Mouse (Mus musculus) midbrain, embryonic 16.5 days (tissue): ENCODE results near the gene Skap1. TPM values are rescaled to one million over a fixed set of nuclear protein-coding genes. Genes with fewer than 3 reads are reported as not detected.

Experiments
- ATAC-seq: fragments of 200-750 bp; cut with Nextera tagmentation; 2 replicates; pipeline ENCODE4 v1.8.0; 2017; ENCODE audit warnings: moderate TSS enrichment
- H3K27ac ChIP-seq: fragments of 300-500 bp; sonication (generic); 2 replicates; pipeline ENCODE4 v1.5.1; 2014; ENCODE audit warnings: mild to moderate bottlenecking, low read length, mixed read lengths
- H3K27me3 ChIP-seq: fragments of 300-500 bp; sonication (generic); 2 replicates; pipeline ENCODE4 v1.6.1; 2014; ENCODE audit warnings: low read depth, low read length, mixed read lengths; ENCODE audit not compliant: control insufficient read depth, insufficient read depth
- H3K36me3 ChIP-seq: fragments of 300-500 bp; sonication (generic); 2 replicates; pipeline ENCODE4 v1.6.1; 2014; ENCODE audit warnings: mild to moderate bottlenecking, low read length, moderate library complexity, mixed read lengths; ENCODE audit not compliant: control insufficient read depth, insufficient read depth
- H3K4me1 ChIP-seq: fragments of 300-500 bp; sonication (generic); 2 replicates; pipeline ENCODE4 v1.6.1; 2014; ENCODE audit warnings: mild to moderate bottlenecking, low read length, mixed read lengths; ENCODE audit not compliant: control insufficient read depth, insufficient read depth
- H3K4me2 ChIP-seq: fragments of 300-500 bp; sonication (generic); 2 replicates; pipeline ENCODE4 v1.6.1; 2014; ENCODE audit warnings: mild to moderate bottlenecking, low read length, mixed read lengths
- H3K4me3 ChIP-seq: fragments of 300-500 bp; sonication (generic); 2 replicates; pipeline ENCODE4 v1.5.1; 2014; ENCODE audit warnings: low read depth, mild to moderate bottlenecking, low read length, moderate library complexity, mixed read lengths
- H3K9ac ChIP-seq: fragments of 300-500 bp; sonication (generic); 2 replicates; pipeline ENCODE4 v1.6.1; 2014; ENCODE audit warnings: low read depth, low read length, mixed read lengths
- H3K9me3 ChIP-seq: fragments of 300-500 bp; sonication (generic); replicated peaks from 2 replicates; pipeline ENCODE4 v1.6.1; 2014; ENCODE audit warnings: mild to moderate bottlenecking, low read length, mixed read lengths; ENCODE audit not compliant: control insufficient read depth, poor library complexity, severe bottlenecking
- WGBS: fragments of 180-500 bp; shearing (Covaris S2); extraction: QIAGEN DNeasy Blood & Tissue Kit; methylation state at CpG from one replicate; pipeline ENCODE4 v1.1.7; 2014; 5-methylcytosine and 5-hydroxymethylcytosine counted together
- polyA plus RNA-seq: library from polyadenylated mRNA; unstranded; fragments of >200 nt; fragmentation: Nextera tagmentation; extraction: Ambion mirVana; gene quantifications from 2 replicates; pipeline ENCODE4 v1.2.1, GENCODE M21; 2015

Gene Skap1
- polyA plus RNA-seq, 1 experiment from 2014 or later, result 3.6 TPM

GRCm38 (mm10) chr11:96482711-96483110 is 18.3 kb downstream of the Skap1 start:
- WGBS, result 88% methylated on average over 3 of the region's 3 CpGs
- no peak overlapping the region for H3K9ac ChIP-seq
- no peaks in the 10 kb centered on the region for H3K9me3 ChIP-seq
- H3K36me3 ChIP-seq, result no peaks in the 10 kb centered on the region
- no peaks in the 10 kb centered on the region for H3K27me3 ChIP-seq
- H3K4me1 ChIP-seq, result no peaks in the 10 kb centered on the region
- H3K27ac ChIP-seq, result no peak overlapping the region
- H3K4me2 ChIP-seq, result no peak overlapping the region
- no peak for ATAC-seq
- H3K4me3 ChIP-seq, result no peak overlapping the region

GRCm38 (mm10) chr11:96483179-96483578 is 18.8 kb downstream of the Skap1 start:
- ATAC-seq, result no peak
- Histone ChIP-seq H3K9ac (no peak overlapping the region), H3K4me2 (no peak overlapping the region), H3K4me1 (no peaks in the 10 kb centered on the region), H3K27ac (no peak overlapping the region), H3K9me3 (no peaks in the 10 kb centered on the region), H3K27me3 (no peaks in the 10 kb centered on the region), H3K4me3 (no peak overlapping the region), H3K36me3 (no peaks in the 10 kb centered on the region)

- no peaks in the 10 kb centered on the region for H3K36me3 ChIP-seq
- no peaks in the 10 kb centered on the region for H3K9me3 ChIP-seq
- no peak overlapping the region for H3K4me3 ChIP-seq
- no peak overlapping the region for H3K9ac ChIP-seq
- 0 out of 2 replicates have a peak, but pooled peaks cover 3% of the 10 kb centered on the region for H3K4me1 ChIP-seq
- no peak; the same call in 1 of the 2 replicates for ATAC-seq
- H3K27ac ChIP-seq, result no peak overlapping the region
- WGBS, result 34% methylated on average over 8 of the region's 8 CpGs
- H3K27me3 ChIP-seq, result no peaks in the 10 kb centered on the region
- H3K4me2 ChIP-seq, result no peak overlapping the region
These were observed 34.1 kb downstream of the Skap1 start for GRCm38 (mm10) chr11:96498481-96498880.

GRCm38 (mm10) chr11:96501042-96501441 is 36.6 kb downstream of the Skap1 start:
- WGBS, result 55% methylated on average over 6 of the region's 6 CpGs
- Histone ChIP-seq H3K4me2 (no peak overlapping the region), H3K4me1 (0 out of 2 replicates have a peak, but pooled peaks cover 3% of the 10 kb centered on the region)

GRCm38 (mm10) chr11:96502948-96503347 is 38.6 kb downstream of the Skap1 start:
- Histone ChIP-seq H3K9ac (no peak overlapping the region), H3K27ac (no peak overlapping the region), H3K4me1 (0 out of 2 replicates have a peak, but pooled peaks cover 3% of the 10 kb centered on the region), H3K36me3 (no peaks in the 10 kb centered on the region), H3K4me2 (no peak overlapping the region), H3K9me3 (no peaks in the 10 kb centered on the region), H3K27me3 (no peaks in the 10 kb centered on the region), H3K4me3 (no peak overlapping the region)
- WGBS, result 81% methylated on average over 3 of the region's 3 CpGs
- no peak for ATAC-seq

More at GRCm38 (mm10) chr11:96501042-96501441, 36.6 kb downstream of the Skap1 start:
- Histone ChIP-seq H3K9me3 (no peaks in the 10 kb centered on the region), H3K9ac (no peak overlapping the region), H3K4me3 (no peak overlapping the region), H3K27me3 (no peaks in the 10 kb centered on the region), H3K36me3 (no peaks in the 10 kb centered on the region), H3K27ac (no peak overlapping the region)
- no peak for ATAC-seq

- H3K27me3 ChIP-seq, result no peaks in the 10 kb centered on the region
- H3K9ac ChIP-seq, result no peak overlapping the region
- H3K9me3 ChIP-seq, result no peaks in the 10 kb centered on the region
- no peaks in the 10 kb centered on the region for H3K36me3 ChIP-seq
- ATAC-seq, result no peak
- WGBS, result 21% methylated on average over 12 of the region's 12 CpGs
- H3K27ac ChIP-seq, result no peak overlapping the region
- no peak overlapping the region for H3K4me2 ChIP-seq
- H3K4me3 ChIP-seq, result no peak overlapping the region
- H3K4me1 ChIP-seq, result no peaks in the 10 kb centered on the region
These were observed 40.2 kb downstream of the Skap1 start for GRCm38 (mm10) chr11:96504509-96505119.

GRCm38 (mm10) chr11:96505841-96506240 is 41.4 kb downstream of the Skap1 start:
- Histone ChIP-seq H3K4me1 (no peaks in the 10 kb centered on the region), H3K9me3 (no peaks in the 10 kb centered on the region), H3K4me3 (no peak overlapping the region), H3K27ac (no peak overlapping the region), H3K4me2 (no peak overlapping the region), H3K9ac (no peak overlapping the region), H3K27me3 (no peaks in the 10 kb centered on the region), H3K36me3 (no peaks in the 10 kb centered on the region)
- WGBS, result 83% methylated on average over 5 of the region's 5 CpGs
- no peak for ATAC-seq

GRCm38 (mm10) chr11:96515164-96515563 is 50.8 kb downstream of the Skap1 start:
- H3K9me3 ChIP-seq, result no peaks in the 10 kb centered on the region
- no peak for ATAC-seq
- WGBS, result 91% methylated on average over 3 of the region's 3 CpGs
- H3K4me2 ChIP-seq, result no peak overlapping the region
- no peak overlapping the region for H3K27ac ChIP-seq
- H3K36me3 ChIP-seq, result no peaks in the 10 kb centered on the region
- H3K4me3 ChIP-seq, result no peak overlapping the region
- H3K4me1 ChIP-seq, result no peaks in the 10 kb centered on the region
- no peaks in the 10 kb centered on the region for H3K27me3 ChIP-seq
- no peak overlapping the region for H3K9ac ChIP-seq

GRCm38 (mm10) chr11:96524541-96524940 is 60.1 kb downstream of the Skap1 start:
- Histone ChIP-seq H3K4me3 (no peak overlapping the region), H3K9me3 (no peaks in the 10 kb centered on the region), H3K36me3 (no peaks in the 10 kb centered on the region), H3K9ac (no peak overlapping the region), H3K27ac (no peak overlapping the region), H3K27me3 (no peaks in the 10 kb centered on the region), H3K4me1 (no peaks in the 10 kb centered on the region), H3K4me2 (no peak overlapping the region)
- WGBS, result 81% methylated on average over 6 of the region's 6 CpGs
- no peak for ATAC-seq
